Mouse (Mus musculus) naive thymus-derived CD4-positive, alpha-beta T cell, adult 5 months (primary cell): ENCODE data around the gene 1700013F07Rik. TPM values are rescaled to one million over a fixed set of nuclear protein-coding genes. Genes with fewer than 3 reads are reported as not detected.

Experiments used
- polyA plus RNA-seq: library from polyadenylated mRNA; unstranded; fragments of 100-300 nt; shearing (Covaris generic); gene quantifications from one replicate; pipeline ENCODE4 v1.2.1, GENCODE M21; 2017

Gene 1700013F07Rik
- polyA plus RNA-seq, result not detected

DNA sequence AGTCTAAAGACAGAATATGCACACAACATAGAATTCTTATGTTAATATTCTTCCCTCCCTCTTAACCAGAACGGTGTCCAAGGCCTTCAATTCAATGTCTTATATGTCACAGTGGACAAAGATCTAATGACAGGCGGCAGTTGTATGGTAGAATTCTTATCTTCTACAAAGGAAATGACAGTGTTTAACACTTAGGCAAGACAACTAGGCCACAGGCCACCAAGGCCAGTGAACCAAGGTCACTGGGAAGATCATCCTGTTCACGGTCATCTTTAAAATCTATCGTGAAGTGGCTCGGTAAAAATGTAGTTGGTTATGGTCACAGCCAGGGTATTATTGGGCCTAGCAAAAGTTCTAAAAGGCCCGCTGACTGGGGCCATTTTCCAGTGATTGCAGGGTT lies at the start of gene 1700013F07Rik:
1700013F07Rik (plus strand) TSS at position 200 of the 400 bp plus-strand sequence.

DNA sequence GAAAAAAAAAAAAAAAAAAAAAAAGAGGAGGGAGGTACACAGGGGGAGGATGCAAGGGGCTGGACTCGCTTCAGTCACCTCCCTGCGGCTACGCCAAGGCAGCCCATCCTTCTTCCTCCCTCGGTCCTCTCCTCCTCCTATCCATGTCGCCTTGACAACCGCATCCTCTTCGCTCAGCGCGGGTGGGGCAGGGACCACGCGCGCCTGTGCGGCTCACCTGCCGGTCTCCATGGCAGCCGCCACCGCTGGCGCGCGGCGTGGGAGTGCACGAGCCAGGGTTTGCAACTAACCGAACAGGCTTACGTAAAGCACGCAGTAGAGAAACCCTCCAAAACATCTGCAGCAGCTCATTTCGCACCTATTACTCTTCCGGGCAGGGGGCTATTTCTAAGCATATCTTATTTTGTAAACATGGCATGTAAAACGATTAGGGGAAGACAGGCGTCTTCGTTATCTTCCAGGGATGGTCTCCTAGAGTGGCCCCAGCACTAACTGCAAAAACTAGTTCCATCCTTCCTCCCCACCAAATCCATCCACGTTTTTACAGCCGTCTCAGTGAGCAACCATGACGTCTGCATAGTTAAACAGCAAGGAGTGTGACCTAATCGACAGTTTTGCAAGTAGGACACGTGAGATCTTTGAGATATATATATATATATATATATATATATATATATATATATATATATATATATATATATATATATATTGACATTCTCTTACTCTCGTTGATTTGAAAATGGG lies 2.7 kb downstream of the 1700013F07Rik start, which contains the start of gene 5330417C22Rik:
5330417C22Rik (minus strand) TSS at position 20 of the 744 bp plus-strand sequence.

DNA sequence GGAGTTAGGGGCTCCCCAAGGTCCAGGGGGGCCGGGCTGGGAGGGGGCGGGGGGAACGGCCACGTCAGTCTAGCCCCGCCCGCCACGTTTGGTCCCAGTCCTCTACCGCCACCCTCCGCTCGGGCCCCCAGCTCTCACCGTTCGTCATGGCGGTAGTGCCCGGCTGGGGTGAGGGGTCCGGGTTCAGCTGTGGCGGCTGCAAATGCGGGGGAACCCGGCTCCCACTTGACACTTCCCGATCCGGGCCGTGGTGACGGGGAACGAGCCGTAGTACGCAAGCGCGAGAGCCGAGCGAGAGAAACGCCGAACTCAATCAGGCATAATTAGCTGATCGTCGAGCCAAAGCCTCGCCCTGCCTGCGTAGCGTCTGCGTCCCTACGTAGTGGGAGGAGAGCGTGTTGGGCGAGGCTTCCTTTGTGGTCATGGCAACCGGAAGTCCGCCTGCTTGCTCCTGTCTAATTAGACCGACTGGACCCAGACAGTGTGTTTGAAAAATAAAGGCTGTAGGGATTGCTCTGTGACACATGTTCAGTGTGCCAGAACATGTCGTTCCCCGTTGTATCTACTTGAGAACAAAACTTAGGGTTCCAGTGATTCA lies 28.3 kb downstream of the 1700013F07Rik start, which contains the start of gene Tmem167b:
Tmem167b (minus strand) TSS at position 334 of the 598 bp plus-strand sequence.

DNA sequence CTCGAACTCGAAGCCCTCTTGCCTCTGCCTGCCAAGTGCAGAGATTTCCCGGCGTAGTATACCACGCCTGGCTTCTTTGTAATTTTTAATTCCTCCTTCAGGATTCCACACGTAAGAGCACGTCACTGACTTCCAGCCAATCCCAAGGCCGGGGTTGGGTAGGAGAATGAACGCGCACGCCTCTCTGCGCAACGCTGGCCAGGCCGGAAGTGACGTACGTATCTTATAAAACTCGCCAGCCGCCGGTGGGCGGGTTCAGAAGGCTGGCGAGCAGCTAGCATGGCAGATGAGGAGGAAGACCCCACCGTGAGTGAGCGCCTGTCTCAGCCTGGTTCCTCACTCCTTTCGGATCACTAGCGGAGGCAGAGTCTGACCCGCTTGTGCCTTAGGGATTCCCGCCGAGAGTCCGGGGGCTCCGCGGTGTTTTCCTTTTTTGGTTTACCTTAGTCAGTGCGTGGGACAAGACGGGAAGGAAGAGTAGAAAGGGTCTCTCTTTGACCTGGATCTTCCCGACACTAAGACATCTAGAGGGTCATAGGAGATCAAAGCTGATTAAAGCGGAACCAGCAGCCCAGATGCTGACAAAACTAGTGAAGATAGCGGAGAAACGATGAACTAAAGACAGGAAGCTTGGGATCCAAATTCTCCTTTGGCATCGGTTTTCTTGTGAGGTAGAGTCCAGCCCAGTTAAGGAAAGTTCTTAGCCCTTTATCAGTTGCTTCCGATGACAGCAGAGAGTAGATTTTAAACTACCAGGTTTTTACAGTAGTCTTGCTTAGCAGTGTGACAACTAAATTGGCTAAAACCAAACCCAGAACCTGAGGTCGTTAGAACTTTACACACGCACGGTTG lies 37.7 kb downstream of the 1700013F07Rik start, which contains the start of gene Taf13:
Taf13 (plus strand) TSS at position 256 of the 852 bp plus-strand sequence.

DNA sequence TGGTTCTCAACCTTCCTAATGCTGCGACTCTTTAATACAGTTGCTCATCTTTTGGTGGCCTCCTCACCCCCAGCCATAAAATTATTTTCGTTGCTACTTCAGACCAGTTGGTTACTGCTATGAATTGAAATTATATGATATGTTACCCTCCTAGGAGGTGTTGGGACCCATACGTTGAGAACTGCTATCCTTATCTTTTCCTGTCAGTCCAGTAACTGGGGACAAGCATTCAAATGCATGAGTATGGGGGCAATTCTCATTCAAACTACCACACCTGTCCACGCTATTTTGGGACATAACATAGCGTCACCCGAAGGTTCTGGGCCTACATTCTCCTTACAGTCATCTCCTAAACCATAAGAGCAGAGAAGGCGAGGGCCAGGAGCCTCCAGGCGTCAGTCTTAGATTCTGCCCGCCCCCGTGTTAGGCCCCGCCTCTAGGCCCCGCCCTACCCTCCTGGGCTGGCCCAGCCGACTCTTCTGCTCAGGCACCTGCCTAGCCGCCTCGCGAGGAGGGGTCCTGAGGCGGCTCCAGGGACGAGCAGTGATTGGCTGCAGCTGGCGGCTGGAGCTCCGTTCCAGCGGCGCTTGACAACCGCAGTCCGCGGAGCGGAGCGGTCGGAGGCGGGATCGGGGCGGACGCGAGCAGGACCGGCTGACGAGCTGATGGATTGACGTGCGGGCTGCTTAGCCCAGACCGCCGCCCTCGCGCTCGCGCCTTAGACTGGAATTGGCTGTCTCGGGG lies 57.0 kb downstream of the 1700013F07Rik start, which contains the start of gene Wdr47:
Wdr47 (plus strand) TSS at position 494 of the 744 bp plus-strand sequence.

Other genes with a start within 250 kb of the 1700013F07Rik start
- not detected for gene Mybphl, start 169.2 kb upstream of the 1700013F07Rik start, polyA plus RNA-seq
- gene Psrc1, start 150.3 kb upstream of the 1700013F07Rik start, polyA plus RNA-seq, result 0.27 TPM
- 1.1 TPM for gene Celsr2, start 118.6 kb upstream of the 1700013F07Rik start, polyA plus RNA-seq
- 150 TPM for gene Sars, start 88.9 kb upstream of the 1700013F07Rik start, polyA plus RNA-seq
- gene 5330417C22Rik, start 2.4 kb downstream of the 1700013F07Rik start, polyA plus RNA-seq, result 0.06 TPM
- gene Tmem167b, start 28.3 kb downstream of the 1700013F07Rik start, polyA plus RNA-seq, result 47.1 TPM
- gene Taf13, start 37.5 kb downstream of the 1700013F07Rik start, polyA plus RNA-seq, result 34.2 TPM
- gene Wdr47, start 57.1 kb downstream of the 1700013F07Rik start, polyA plus RNA-seq, result 17.4 TPM
- 44.3 TPM for gene Clcc1, start 119.8 kb downstream of the 1700013F07Rik start, polyA plus RNA-seq
- 11.5 TPM for gene Gpsm2, start 188.2 kb downstream of the 1700013F07Rik start, polyA plus RNA-seq
- not detected for gene Aknad1, start 205.5 kb downstream of the 1700013F07Rik start, polyA plus RNA-seq